Mouse (Mus musculus) brain, adult 2 months (tissue): ENCODE data around the gene Kcnk1.

ENCODE experiments used
- DNase-seq: peaks from one replicate; pipeline ENCODE4 v3.0.0; 2011; ENCODE audit warnings: low read depth, low spot score

Gene Kcnk1

DNA sequence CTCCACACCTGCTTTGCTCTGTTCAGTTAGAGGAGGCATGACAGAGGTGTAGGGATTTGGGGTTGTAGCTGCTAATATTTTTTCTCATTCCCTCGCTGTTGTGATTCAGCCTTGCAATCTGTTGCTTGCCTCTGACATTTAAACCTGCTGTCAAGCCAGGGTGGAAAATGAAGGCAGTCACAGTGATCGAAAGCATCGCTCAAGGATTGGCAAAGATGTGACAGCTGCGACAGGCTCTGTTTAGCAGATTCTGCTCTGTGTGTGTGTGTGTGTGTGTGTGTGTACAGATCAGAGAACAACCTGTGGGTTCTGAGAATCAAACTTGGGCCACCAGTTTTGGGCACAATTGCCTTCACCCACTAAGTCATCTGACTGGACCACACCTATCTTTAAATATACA lies 50.8 kb downstream of the Kcnk1 start:
- DNase-seq: peak; percentile 66

- DNase-seq: peak; percentile 64
These were observed 58.9 kb downstream of the Kcnk1 start for GRCm38 (mm10) chr8:126053911-126054310.

- no peak for DNase-seq
These were observed 63.9 kb downstream of the Kcnk1 start for GRCm38 (mm10) chr8:126058876-126059275.

GRCm38 (mm10) chr8:126062844-126063243 lies 67.9 kb downstream of the Kcnk1 start:
- DNase-seq: peak; percentile 87

DNA sequence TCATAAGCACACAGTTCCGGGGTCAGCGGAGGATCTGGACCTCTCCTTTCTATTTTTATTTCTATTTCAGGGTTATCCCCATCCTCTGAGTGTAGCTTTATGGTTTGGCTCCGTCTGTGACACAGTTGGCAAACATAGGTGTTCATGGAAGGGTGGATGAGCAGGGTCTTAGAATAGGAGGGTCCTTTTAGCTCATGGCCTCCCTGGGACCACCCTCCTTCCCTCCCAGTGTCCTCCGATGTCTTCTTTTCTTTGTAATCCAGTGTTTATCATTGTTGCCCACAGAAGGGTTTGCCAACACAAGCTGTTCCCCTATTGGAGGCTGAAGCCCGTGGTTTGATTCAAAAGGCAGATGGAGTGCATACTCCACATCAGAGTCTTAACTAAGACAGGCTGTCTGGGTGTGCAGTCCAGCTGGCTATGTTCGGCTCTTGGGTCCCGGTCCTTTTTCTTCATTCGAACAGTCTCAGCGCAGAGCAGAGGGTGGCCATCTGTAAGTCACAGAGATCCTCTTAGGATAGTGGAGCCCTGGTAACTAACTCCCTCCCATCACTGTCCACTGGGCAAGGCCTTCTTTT lies 69.0 kb downstream of the Kcnk1 start:
- peak; percentile 63 for DNase-seq

DNA sequence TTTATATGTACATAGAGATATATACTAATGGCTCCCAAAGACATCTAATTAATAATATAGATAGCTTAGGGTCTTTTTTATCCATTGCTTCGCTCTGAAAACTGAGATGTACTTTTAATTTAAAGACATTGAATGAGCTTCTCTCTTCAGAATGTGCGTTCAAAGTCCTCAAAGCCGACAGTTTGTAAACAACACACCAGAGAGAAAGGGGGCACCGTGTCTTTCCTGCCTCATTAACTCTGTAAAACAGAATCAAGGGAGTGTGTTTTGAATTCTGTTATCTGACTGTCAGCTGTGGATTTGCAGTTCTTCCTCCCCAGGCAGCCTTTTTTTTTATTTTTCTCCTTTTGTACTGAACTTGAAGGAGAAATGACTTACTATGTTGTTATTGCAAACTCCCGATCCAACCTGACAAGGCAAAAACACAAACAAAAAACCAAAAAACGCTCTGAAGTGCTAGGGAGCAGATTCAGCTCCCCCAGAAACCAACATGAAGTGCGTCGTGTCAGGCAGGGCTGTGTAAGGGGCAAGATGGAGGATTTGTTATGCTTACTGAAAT lies 69.7 kb downstream of the Kcnk1 start:
- no peak for DNase-seq

GRCm38 (mm10) chr8:126067306-126067705 lies 72.3 kb downstream of the Kcnk1 start:
- peak; percentile 71 for DNase-seq

DNA sequence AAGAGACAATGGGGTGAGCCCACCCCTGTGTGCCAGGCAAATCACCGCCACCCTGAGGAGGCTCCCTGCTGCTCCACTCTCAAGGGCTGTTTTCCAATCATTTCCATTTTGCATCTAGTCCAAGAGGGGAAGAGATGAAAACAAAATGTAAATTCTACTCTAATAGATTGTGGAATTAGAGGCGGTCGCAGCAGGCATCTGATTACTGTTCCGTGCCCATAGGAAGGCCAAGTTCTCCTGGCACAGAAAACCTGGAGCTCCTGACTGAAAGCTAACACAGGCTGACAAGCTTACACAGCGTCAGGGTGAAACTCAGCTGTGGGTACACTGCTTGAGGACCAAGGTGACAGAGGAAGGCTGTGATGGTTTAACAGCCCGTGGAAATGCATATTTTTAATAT lies 73.2 kb downstream of the Kcnk1 start:
- DNase-seq: peak; percentile 83

GRCm38 (mm10) chr8:126072678-126073077 lies 77.7 kb downstream of the Kcnk1 start:
- DNase-seq: peak; percentile 10

DNA sequence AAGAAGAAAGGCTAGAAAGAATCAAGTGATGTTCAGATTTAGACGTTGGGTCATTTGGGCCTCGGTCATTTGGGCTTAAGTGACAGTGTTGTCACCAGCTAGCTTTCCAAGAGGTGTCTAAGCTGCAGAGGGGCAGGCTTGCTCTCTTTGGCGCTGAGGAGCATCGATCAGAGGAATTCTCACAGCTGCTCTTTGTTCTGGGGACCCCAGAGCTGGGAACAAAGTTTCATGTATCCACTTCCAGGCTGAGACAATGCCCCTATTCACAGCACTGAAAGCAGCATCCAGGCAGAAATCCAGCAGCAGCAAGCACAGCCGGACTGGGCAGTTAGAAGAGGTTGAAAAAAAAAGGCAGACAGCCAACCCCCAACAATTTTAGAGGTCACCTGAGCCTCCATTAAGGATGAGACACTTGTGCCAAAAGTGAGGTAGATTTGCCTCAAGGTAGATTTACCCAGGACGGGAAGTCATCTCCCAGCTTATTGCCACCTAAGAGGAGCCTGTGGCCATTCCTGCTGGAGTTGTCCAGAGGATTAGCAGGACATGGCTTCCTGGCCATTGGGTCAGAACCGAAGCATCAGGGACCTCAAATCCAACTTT lies 78.3 kb downstream of the Kcnk1 start:
- peak; percentile 89 for DNase-seq

GRCm38 (mm10) chr8:126074111-126074510 lies 79.1 kb downstream of the Kcnk1 start:
- no peak for DNase-seq

GRCm38 (mm10) chr8:126075400-126075799 lies 80.4 kb downstream of the Kcnk1 start:
- peak; percentile 83 for DNase-seq
